Mouse (Mus musculus): ENCODE results near the gene Foxp1.

DNA sequence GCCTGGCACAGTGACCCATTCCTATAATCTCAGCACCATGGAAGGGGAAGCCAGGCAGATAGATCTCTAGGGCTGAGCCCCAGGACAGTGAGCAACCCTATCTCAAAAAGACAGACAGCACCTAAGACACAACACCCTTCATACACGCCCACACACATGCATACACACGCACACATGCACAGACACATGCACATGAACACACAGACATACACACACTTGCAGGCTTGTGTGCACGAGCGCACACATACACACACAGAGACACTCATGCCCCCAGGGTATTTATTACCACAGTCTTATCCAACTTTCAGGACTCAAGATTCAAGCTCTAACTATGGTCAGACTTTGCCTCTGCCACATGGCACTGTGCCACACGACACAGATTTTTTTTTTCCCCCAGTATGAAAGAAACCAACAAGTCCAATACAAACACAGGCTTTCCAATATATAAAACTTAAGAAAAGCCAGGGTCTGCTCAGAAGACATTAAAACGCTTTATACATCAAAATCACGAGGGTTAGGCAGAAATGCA is 38.3 kb downstream of the Foxp1 start:
- TF ChIP-seq GATA1 (IDR thresholded peaks at IDR 0.05; ENCODE audit: low read depth, low read length) (no peak), POLR2A (IDR thresholded peaks at IDR 0.05; ENCODE audit: control insufficient read depth in 1 of 2, insufficient read depth in 1 of 2, low read depth in 1 of 2, low read length in 2 of 2, poor library complexity in 1 of 2) (no peak), NELFE (IDR thresholded peaks at IDR 0.05; ENCODE audit: low read depth, low read length) (no peak), ETS1 (IDR thresholded peaks at IDR 0.05; ENCODE audit: low read depth, low read length) (no peak), TAL1 (IDR thresholded peaks at IDR 0.05; ENCODE audit: low read length) (no peak), HCFC1 (IDR thresholded peaks at IDR 0.05; ENCODE audit: low read depth, low read length) (no peak), CTCF (IDR thresholded peaks at IDR 0.05 in 2 of 3, conservative IDR thresholded peaks at IDR 0.05 in 1 of 3; ENCODE audit: control insufficient read depth in 1 of 3, insufficient read depth in 1 of 3, low read depth in 2 of 3, low read length in 3 of 3, poor library complexity in 1 of 3, severe bottlenecking in 1 of 3) (no peak)

Data from MEL (cell line).